Comparison of ENCODE assay signal across 10 mouse cellular contexts in genomic region chr4:152349837-152350381, GRCm38 (mm10). TPM values are rescaled to one million over a fixed set of nuclear protein-coding genes. Genes with fewer than 3 reads are reported as not detected.
A peak's percentile ranks its signal among the peaks of the same experiment; 100 is the strongest.
DNase-seq lines count a peak whose midpoint lies in the region; ATAC-seq and TF ChIP-seq lines count a peak whose summit lies in the region.
"Had no signal": no experiment of that assay in that cellular context is flagged by ENCODE, and none has a peak within 500 bp of the region (broad histone marks: within the 10 kb centered on the region; RNA-seq: fewer than 3 reads in every experiment).

No protein-coding gene starts in this region.

- H3K4me1 ChIP-seq in lung, embryonic 14.5 days (ENCODE audit: insufficient read depth), result no peaks in the 10 kb centered on the region

- 1% methylated on average over 16 of the region's 17 CpGs for WGBS in lung, embryonic 14.5 days

- no peaks in the 10 kb centered on the region for H3K9me3 ChIP-seq in lung, embryonic 14.5 days (ENCODE audit: low read depth, low read length)

- no peak for ATAC-seq in lung, embryonic 14.5 days (ENCODE audit: insufficient read depth)
- peak; percentile 32 for ATAC-seq in frontal cortex, adult (ENCODE audit: low TSS enrichment)

- intact Hi-C loops in left cerebral cortex, postnatal 10 days (cut with DNase I), result loop anchor here (10.0 kb wide), 1 partner anchor 145 kb away; no protein-coding TSS in a partner anchor

- peaks cover 19% of the 10 kb centered on the region for H3K27me3 ChIP-seq in lung, embryonic 14.5 days (ENCODE audit: insufficient read depth, low read length)

- H3K36me3 ChIP-seq in lung, embryonic 14.5 days (ENCODE audit: insufficient read depth), result no peaks in the 10 kb centered on the region

- H3K27ac ChIP-seq in lung, embryonic 14.5 days (ENCODE audit: low read depth), result no peak overlapping the region

- no peak overlapping the region for H3K4me2 ChIP-seq in lung, embryonic 14.5 days

- H3K9ac ChIP-seq in lung, embryonic 14.5 days, result no peak overlapping the region

- peak; percentile 48 for DNase-seq in lung, embryonic 14.5 days
- DNase-seq in lung, postnatal 25 days (ENCODE audit: low spot score), result no peak
- peak; percentile 78 to 84 for DNase-seq in left cerebral cortex, postnatal 10 days (ENCODE audit: extremely low spot score in 1 of 2, low spot score in 2 of 2)
- peak; percentile 69 for DNase-seq in right cerebral cortex, postnatal 4 days
- DNase-seq in ovary, postnatal 36 days (ENCODE audit: low spot score), result no peak
- DNase-seq in cerebellum, postnatal 4 days (ENCODE audit: low spot score in 2 of 2), result no peak
- DNase-seq in spleen, postnatal 4 days (ENCODE audit: low spot score in 2 of 2), result no peak
- DNase-seq: kidney, postnatal 14 days had no signal

- H3K4me3 ChIP-seq in lung, embryonic 14.5 days (ENCODE audit: low read depth, low read length), result no peak overlapping the region

- TF ChIP-seq CTCF in lung, embryonic 14.5 days (IDR thresholded peaks at IDR 0.05; ENCODE audit: low read depth), result no peak

RNA-seq across cellular contexts. Expression of gene Chd5, which starts 11.5 kb away (rescaled TPM):
- polyA plus RNA-seq in lung, embryonic 14.5 days (2014; fragmentation: Nextera tagmentation; extraction: Ambion mirVana), result 0.03 and 0.07 TPM in 2 replicates
- total RNA-seq in left cerebral cortex, postnatal 10 days (2021), result 100 to 1,000 TPM; 176 to 179 TPM

RNA-seq across cellular contexts. Expression of gene Rpl22, which starts 24.4 kb away (rescaled TPM):
- 428 and 464 TPM in 2 replicates for polyA plus RNA-seq in lung, embryonic 14.5 days (2014; fragmentation: Nextera tagmentation; extraction: Ambion mirVana)
- total RNA-seq in left cerebral cortex, postnatal 10 days (2021), result 100 to 1,000 TPM; 224 to 239 TPM

RNA-seq across cellular contexts. Expression of gene Rnf207, which starts 31.1 kb away (rescaled TPM):
- polyA plus RNA-seq in lung, embryonic 14.5 days (2014; fragmentation: Nextera tagmentation; extraction: Ambion mirVana), result 0.36 and 0.65 TPM in 2 replicates
- total RNA-seq in left cerebral cortex, postnatal 10 days (2021), result 1 to 10 TPM; 1.1 to 4.5 TPM
- total RNA-seq: common myeloid progenitor, adult 5-6 weeks had no signal

RNA-seq across cellular contexts. Expression of gene Icmt, which starts 52.9 kb away (rescaled TPM):
- polyA plus RNA-seq in lung, embryonic 14.5 days (2014; fragmentation: Nextera tagmentation; extraction: Ambion mirVana), result 31.2 and 31.8 TPM in 2 replicates
- total RNA-seq in left cerebral cortex, postnatal 10 days (2021), result 10 to 100 TPM; 31.7 to 32.3 TPM

RNA-seq across cellular contexts. Expression of gene Hes3, which starts 58.4 kb away (rescaled TPM):
- polyA plus RNA-seq in lung, embryonic 14.5 days (2014; fragmentation: Nextera tagmentation; extraction: Ambion mirVana), result not detected in 2 replicates
- total RNA-seq in left cerebral cortex, postnatal 10 days (2021), result not detected
- total RNA-seq: common myeloid progenitor, adult 5-6 weeks had no signal

Comparison
In these comparisons a context has a peak if more than half of its experiments do, and no peak if none do; other contexts are left out.
1. DNase-seq: peak in lung, embryonic 14.5 days (single experiment), left cerebral cortex, postnatal 10 days (2 of 2) and right cerebral cortex, postnatal 4 days (single experiment); none in lung, postnatal 25 days (single experiment), ovary, postnatal 36 days (single experiment), cerebellum, postnatal 4 days (0 of 2) and spleen, postnatal 4 days (0 of 2).